15 mouse cellular contexts compared by ENCODE assay signal in genomic region chr10:24926380-24926779, GRCm38 (mm10). TPM values are rescaled to one million over a fixed set of nuclear protein-coding genes. Genes with fewer than 3 reads are reported as not detected.
A peak's percentile ranks its signal among the peaks of the same experiment; 100 is the strongest.
DNase-seq lines count a peak whose midpoint lies in the region; ATAC-seq and TF ChIP-seq lines count a peak whose summit lies in the region.
"Had no signal": no experiment of that assay in that cellular context is flagged by ENCODE, and none has a peak within 500 bp of the region (broad histone marks: within the 10 kb centered on the region; RNA-seq: fewer than 3 reads in every experiment).

No protein-coding gene starts in this region.

- H3K4me1 ChIP-seq in liver, adult 2 months (ENCODE audit: control insufficient read depth, insufficient read depth, low read length) = peaks cover 10% of the 10 kb centered on the region
- H3K4me1 ChIP-seq in liver, embryonic 11.5 days (replicated peaks; ENCODE audit: control insufficient read depth, insufficient read depth, low read length) = no peaks in the 10 kb centered on the region; the same call in 1 of the 2 replicates
- H3K4me1 ChIP-seq in embryonic facial prominence, embryonic 15.5 days = peaks cover 9% of the 10 kb centered on the region
- H3K4me1 ChIP-seq in hindbrain, embryonic 16.5 days (ENCODE audit: control insufficient read depth, insufficient read depth, low read depth, low read length) = no peaks in the 10 kb centered on the region
- H3K4me1 ChIP-seq in midbrain, embryonic 16.5 days (ENCODE audit: control insufficient read depth, insufficient read depth, low read length) = no peaks in the 10 kb centered on the region; the same call in 1 of the 2 replicates

- no peak overlapping the region for H3K4me2 ChIP-seq in liver, embryonic 11.5 days
- peak overlapping the region; percentile 33; the same call in 1 of the 2 replicates for H3K4me2 ChIP-seq in embryonic facial prominence, embryonic 15.5 days (replicated peaks)
- H3K4me2 ChIP-seq in hindbrain, embryonic 16.5 days (ENCODE audit: low read length) = no peak overlapping the region; the same call in 1 of the 2 replicates
- H3K4me2 ChIP-seq in midbrain, embryonic 16.5 days (ENCODE audit: low read length) = no peak overlapping the region

- 0 out of 2 replicates have a peak, but pooled peaks have one; percentile 19 for TF ChIP-seq POLR2A in liver, adult 2 months (IDR thresholded peaks at IDR 0.05; ENCODE audit: extremely low read depth, insufficient read depth, low read length)

- H3K36me3 ChIP-seq in liver, adult 2 months (ENCODE audit: control insufficient read depth, insufficient read depth, low read length) = peaks cover 30% of the 10 kb centered on the region
- no peaks in the 10 kb centered on the region for H3K36me3 ChIP-seq in liver, embryonic 11.5 days (ENCODE audit: control insufficient read depth, insufficient read depth, low read length)
- no peaks in the 10 kb centered on the region for H3K36me3 ChIP-seq in embryonic facial prominence, embryonic 15.5 days
- H3K36me3 ChIP-seq in hindbrain, embryonic 16.5 days (ENCODE audit: control insufficient read depth, insufficient read depth, low read length) = no peaks in the 10 kb centered on the region
- no peaks in the 10 kb centered on the region for H3K36me3 ChIP-seq in midbrain, embryonic 16.5 days (ENCODE audit: control insufficient read depth, insufficient read depth, low read length)
- H3K36me3 ChIP-seq: embryonic facial prominence, embryonic 12.5 days had no signal

- H3K9me3 ChIP-seq in liver, embryonic 11.5 days (ENCODE audit: control insufficient read depth, low read length) = no peaks in the 10 kb centered on the region
- no peaks in the 10 kb centered on the region for H3K9me3 ChIP-seq in embryonic facial prominence, embryonic 15.5 days (replicated peaks)
- H3K9me3 ChIP-seq in hindbrain, embryonic 16.5 days (ENCODE audit: control insufficient read depth, low read length) = no peaks in the 10 kb centered on the region
- H3K9me3 ChIP-seq in midbrain, embryonic 16.5 days (replicated peaks; ENCODE audit: control insufficient read depth, low read length, poor library complexity, severe bottlenecking) = no peaks in the 10 kb centered on the region
- H3K9me3 ChIP-seq: embryonic facial prominence, embryonic 12.5 days had no signal

- no peak for TF ChIP-seq CTCF in liver, adult 2 months (IDR thresholded peaks at IDR 0.05; ENCODE audit: low read depth, low read length)

- H3K79me2 ChIP-seq in liver, adult 2 months (ENCODE audit: control insufficient read depth, insufficient read depth, low read length) = no peaks in the 10 kb centered on the region

- peak overlapping the region; percentile 61 for H3K4me3 ChIP-seq in liver, adult 2 months (ENCODE audit: insufficient read depth, low read depth, low read length)
- H3K4me3 ChIP-seq in liver, embryonic 11.5 days (ENCODE audit: low read depth, low read length) = no peak overlapping the region
- H3K4me3 ChIP-seq in embryonic facial prominence, embryonic 15.5 days (replicated peaks) = no peak overlapping the region
- H3K4me3 ChIP-seq in hindbrain, embryonic 16.5 days (ENCODE audit: low read length) = no peak overlapping the region
- H3K4me3 ChIP-seq in midbrain, embryonic 16.5 days (ENCODE audit: low read depth, low read length) = no peak overlapping the region
- H3K4me3 ChIP-seq: embryonic facial prominence, embryonic 12.5 days had no signal

- 24% methylated on average over 10 of the region's 10 CpGs for WGBS in liver, adult 2 months
- 57% methylated on average over 10 of the region's 10 CpGs for WGBS in liver, embryonic 11.5 days
- 27% methylated on average over 10 of the region's 10 CpGs for WGBS in embryonic facial prominence, embryonic 15.5 days
- 23% methylated on average over 10 of the region's 10 CpGs for whole genome bisulfite sequencing in hindbrain, embryonic 16.5 days
- WGBS in midbrain, embryonic 16.5 days = 49% methylated on average over 10 of the region's 10 CpGs

- ATAC-seq in liver, embryonic 11.5 days (replicated peaks; ENCODE audit: low FRiP score) = no peak
- no peak for ATAC-seq in embryonic facial prominence, embryonic 15.5 days (ENCODE audit: insufficient number of reproducible peaks, low FRiP score, low TSS enrichment, low read depth)
- peak; percentile 81 for ATAC-seq in hindbrain, embryonic 16.5 days
- ATAC-seq in midbrain, embryonic 16.5 days = peak; percentile 83
- no peak for ATAC-seq in inflammation-experienced regulatory T-cells, adult 6 months
- no peak for ATAC-seq in granulocyte monocyte progenitor cell, adult 5-6 weeks (replicated peaks; ENCODE audit: poor library complexity, severe bottlenecking)

- peak overlapping the region; percentile 74 for H3K9ac ChIP-seq in liver, adult 2 months (ENCODE audit: low read depth, low read length)
- no peak overlapping the region for H3K9ac ChIP-seq in liver, embryonic 11.5 days (ENCODE audit: low read depth, low read length)
- no peak overlapping the region for H3K9ac ChIP-seq in embryonic facial prominence, embryonic 15.5 days
- H3K9ac ChIP-seq in hindbrain, embryonic 16.5 days (ENCODE audit: low read depth, low read length) = no peak overlapping the region
- H3K9ac ChIP-seq in midbrain, embryonic 16.5 days (ENCODE audit: low read depth, low read length) = no peak overlapping the region
- H3K9ac ChIP-seq: embryonic facial prominence, embryonic 12.5 days had no signal

- H3K27ac ChIP-seq in liver, adult 2 months (replicated peaks; ENCODE audit: insufficient read depth, low read depth, low read length) = peak overlapping the region; percentile 91
- no peak overlapping the region for H3K27ac ChIP-seq in liver, embryonic 11.5 days (ENCODE audit: low read depth, low read length)
- H3K27ac ChIP-seq in embryonic facial prominence, embryonic 15.5 days (replicated peaks) = no peak overlapping the region
- no peak overlapping the region for H3K27ac ChIP-seq in hindbrain, embryonic 16.5 days (ENCODE audit: low read depth, low read length)
- H3K27ac ChIP-seq in midbrain, embryonic 16.5 days (ENCODE audit: low read length) = no peak overlapping the region
- H3K27ac ChIP-seq: embryonic facial prominence, embryonic 12.5 days had no signal

- no peaks in the 10 kb centered on the region for H3K27me3 ChIP-seq in liver, adult 2 months (ENCODE audit: control insufficient read depth, insufficient read depth, low read length)
- H3K27me3 ChIP-seq in liver, embryonic 11.5 days (replicated peaks; ENCODE audit: control insufficient read depth, insufficient read depth, low read length) = no peaks in the 10 kb centered on the region
- H3K27me3 ChIP-seq in embryonic facial prominence, embryonic 15.5 days = no peaks in the 10 kb centered on the region
- H3K27me3 ChIP-seq in hindbrain, embryonic 16.5 days (replicated peaks; ENCODE audit: control insufficient read depth, insufficient read depth, low read length) = no peaks in the 10 kb centered on the region
- H3K27me3 ChIP-seq in midbrain, embryonic 16.5 days (ENCODE audit: control insufficient read depth, insufficient read depth, low read depth, low read length) = no peaks in the 10 kb centered on the region
- H3K27me3 ChIP-seq: CH12.LX; embryonic facial prominence, embryonic 12.5 days had no signal

- peak; percentile 27 for DNase-seq in liver, adult 2 months (ENCODE audit: extremely low read depth, low read depth, low spot score)
- DNase-seq in liver, embryonic 11.5 days (ENCODE audit: low spot score) = no peak
- no peak for DNase-seq in left cerebral cortex, adult 9 months (ENCODE audit: low spot score in 2 of 2)
- DNase-seq: adrenal gland, postnatal 25 days; cerebellum, adult 18-20 months; heart, postnatal 14 days; lung, postnatal 4 days had no signal

RNA-seq across cellular contexts. Expression of gene Arg1, which starts 0.9 kb away (rescaled TPM):
- total RNA-seq in liver, adult 2 months (2014; rRNA removed) = 2,242 and 2,352 TPM in 2 replicates
- polyA plus RNA-seq in liver, adult 2 months (2012; rRNA removed) = 513 and 650 TPM in 2 replicates
- 5.0 and 5.5 TPM in 2 replicates for polyA plus RNA-seq in liver, embryonic 11.5 days (2014; fragmentation: Nextera tagmentation; extraction: Ambion mirVana)
- 11.1 and 16.0 TPM in 2 replicates for polyA plus RNA-seq in embryonic facial prominence, embryonic 15.5 days (2015; fragmentation: Nextera tagmentation; extraction: Ambion mirVana)
- polyA plus RNA-seq in hindbrain, embryonic 16.5 days (2015; fragmentation: Nextera tagmentation; extraction: Ambion mirVana) = 3.2 and 3.4 TPM in 2 replicates
- polyA plus RNA-seq in midbrain, embryonic 16.5 days (2015; fragmentation: Nextera tagmentation; extraction: Ambion mirVana) = 1.4 and 1.8 TPM in 2 replicates
- 1 to 10 TPM; 2.2 to 6.0 (median 3.7) TPM for polyA plus RNA-seq in inflammation-experienced regulatory T-cells, adult 6 months (2017; shearing (Covaris generic))
- not detected in 2 replicates for total RNA-seq in granulocyte monocyte progenitor cell, adult 5-6 weeks (2014; fragmentation: Nextera tagmentation)
- not detected in 2 replicates for total RNA-seq in granulocyte monocyte progenitor cell, adult 5-6 weeks (2017)
- total RNA-seq: adrenal gland, postnatal 25 days; left cerebral cortex, postnatal 14 days had no signal

RNA-seq across cellular contexts. Expression of gene Med23, which starts 56.6 kb away (rescaled TPM):
- 7.7 and 9.6 TPM in 2 replicates for total RNA-seq in liver, adult 2 months (2014; rRNA removed)
- polyA plus RNA-seq in liver, adult 2 months (2012; rRNA removed) = 5.5 and 6.2 TPM in 2 replicates
- 20.0 and 22.0 TPM in 2 replicates for polyA plus RNA-seq in liver, embryonic 11.5 days (2014; fragmentation: Nextera tagmentation; extraction: Ambion mirVana)
- polyA plus RNA-seq in embryonic facial prominence, embryonic 15.5 days (2015; fragmentation: Nextera tagmentation; extraction: Ambion mirVana) = 18.1 and 19.4 TPM in 2 replicates
- polyA plus RNA-seq in hindbrain, embryonic 16.5 days (2015; fragmentation: Nextera tagmentation; extraction: Ambion mirVana) = 20.5 and 23.8 TPM in 2 replicates
- 28.7 and 30.0 TPM in 2 replicates for polyA plus RNA-seq in midbrain, embryonic 16.5 days (2015; fragmentation: Nextera tagmentation; extraction: Ambion mirVana)
- polyA plus RNA-seq in inflammation-experienced regulatory T-cells, adult 6 months (2017; shearing (Covaris generic)) = 10 to 100 TPM; 15.5 to 28.2 (median 22.9) TPM
- 20.1 and 34.8 TPM in 2 replicates for total RNA-seq in granulocyte monocyte progenitor cell, adult 5-6 weeks (2014; fragmentation: Nextera tagmentation)
- total RNA-seq in granulocyte monocyte progenitor cell, adult 5-6 weeks (2017) = 20.3 and 42.2 TPM in 2 replicates

Comparison
In these comparisons a context has a peak if more than half of its experiments do, and no peak if none do; other contexts are left out.
1. RNA of gene Arg1, which starts 0.9 kb away (polyA plus RNA-seq): 513 to 650 TPM in liver, adult 2 months; 11.1 to 16.0 TPM in embryonic facial prominence, embryonic 15.5 days, 5.0 to 5.5 TPM in liver, embryonic 11.5 days, 2.2 to 6.0 TPM in inflammation-experienced regulatory T-cells, adult 6 months, 3.2 to 3.4 TPM in hindbrain, embryonic 16.5 days and 1.4 to 1.8 TPM in midbrain, embryonic 16.5 days; every median in the first group is over 10 times any median in the second.
2. ATAC-seq: peak in hindbrain, embryonic 16.5 days (single experiment) and midbrain, embryonic 16.5 days (single experiment); none in liver, embryonic 11.5 days (single experiment), embryonic facial prominence, embryonic 15.5 days (single experiment), inflammation-experienced regulatory T-cells, adult 6 months (single experiment) and granulocyte monocyte progenitor cell, adult 5-6 weeks (single experiment).